ENCODE assay signal across 8 mouse cellular contexts in genomic region chr2:33184641-33185040, GRCm38 (mm10). TPM values are rescaled to one million over a fixed set of nuclear protein-coding genes. Genes with fewer than 3 reads are reported as not detected.
DNase-seq lines count a peak whose midpoint lies in the region; ATAC-seq and TF ChIP-seq lines count a peak whose summit lies in the region.
"Had no signal": no experiment of that assay in that cellular context is flagged by ENCODE, and none has a peak within 500 bp of the region (broad histone marks: within the 10 kb centered on the region; RNA-seq: fewer than 3 reads in every experiment).

No protein-coding gene starts in this region.

- no peak overlapping the region for H3K9ac ChIP-seq in heart, embryonic 11.5 days (ENCODE audit: low read depth, low read length)
- no peak overlapping the region for H3K9ac ChIP-seq in heart, postnatal 0 days (replicated peaks; ENCODE audit: low read depth, low read length)

- H3K4me2 ChIP-seq in heart, embryonic 11.5 days: no peak overlapping the region
- H3K4me2 ChIP-seq in heart, postnatal 0 days (ENCODE audit: low read depth, low read length): no peak overlapping the region

- DNase-seq in heart, adult 18-20 months: peak; percentile 84 to 88
- peak; percentile 83 for DNase-seq in Muller cell, postnatal 12 days (ENCODE audit: inconsistent ontology term)
- peak; percentile 63 for DNase-seq in heart, postnatal 0 days (ENCODE audit: low spot score)
- DNase-seq in spleen, postnatal 36 days (ENCODE audit: low spot score in 2 of 2): no peak
- DNase-seq in embryo, embryonic 10 days (ENCODE audit: low spot score): no peak

- no peak overlapping the region for H3K27ac ChIP-seq in heart, embryonic 11.5 days (ENCODE audit: low read depth, low read length)
- H3K27ac ChIP-seq in brown adipose tissue, adult 24 weeks (replicated peaks; ENCODE audit: low read depth, low read length): peak overlapping the region; percentile 17; the same call in 1 of the 2 replicates
- peak overlapping the region; percentile 10; the same call in 1 of the 2 replicates for H3K27ac ChIP-seq in heart, postnatal 0 days (ENCODE audit: low read depth)

- TF ChIP-seq EP300 in heart, postnatal 0 days (IDR thresholded peaks at IDR 0.05; ENCODE audit: low read depth): no peak

- H3K36me3 ChIP-seq in heart, embryonic 11.5 days (ENCODE audit: control insufficient read depth, insufficient read depth, low read length): no peaks in the 10 kb centered on the region
- no peaks in the 10 kb centered on the region for H3K36me3 ChIP-seq in heart, postnatal 0 days (replicated peaks; ENCODE audit: control insufficient read depth, insufficient read depth, low read length)

- WGBS in heart, embryonic 11.5 days (ENCODE audit: insufficient replicate concordance): 76% methylated on average over 10 of the region's 10 CpGs
- WGBS in heart, postnatal 0 days: 57% methylated on average over 10 of the region's 10 CpGs

- ATAC-seq in heart, embryonic 11.5 days (replicated peaks; ENCODE audit: insufficient number of reproducible peaks, low FRiP score, low TSS enrichment): no peak
- ATAC-seq in heart, postnatal 0 days (ENCODE audit: insufficient read depth, low read depth): no peak

- no peak overlapping the region for H3K4me3 ChIP-seq in heart, embryonic 11.5 days (ENCODE audit: low read depth, low read length)
- no peak overlapping the region for H3K4me3 ChIP-seq in brown adipose tissue, adult 24 weeks (ENCODE audit: insufficient read depth, low read depth, low read length)
- no peak overlapping the region for H3K4me3 ChIP-seq in heart, postnatal 0 days (ENCODE audit: low read depth, low read length)

- TF ChIP-seq CTCF in heart, postnatal 0 days (IDR thresholded peaks at IDR 0.05; ENCODE audit: low read depth): no peak

- H3K4me1 ChIP-seq in heart, embryonic 11.5 days (ENCODE audit: control insufficient read depth, insufficient read depth, low read length): peaks cover 37% of the 10 kb centered on the region
- H3K4me1 ChIP-seq in brown adipose tissue, adult 24 weeks (ENCODE audit: control insufficient read depth, insufficient read depth, insufficient read length, low read length): peaks cover 27% of the 10 kb centered on the region
- H3K4me1 ChIP-seq in heart, postnatal 0 days (ENCODE audit: control insufficient read depth, insufficient read depth): peaks cover 47% of the 10 kb centered on the region

- no peaks in the 10 kb centered on the region for H3K27me3 ChIP-seq in heart, embryonic 11.5 days (ENCODE audit: control insufficient read depth, insufficient read depth, low read length)
- H3K27me3 ChIP-seq in heart, postnatal 0 days (ENCODE audit: control insufficient read depth, insufficient read depth, low read length): no peaks in the 10 kb centered on the region

- no peaks in the 10 kb centered on the region for H3K9me3 ChIP-seq in heart, embryonic 11.5 days (replicated peaks; ENCODE audit: control insufficient read depth, low read length)
- no peaks in the 10 kb centered on the region for H3K9me3 ChIP-seq in heart, postnatal 0 days (replicated peaks; ENCODE audit: control insufficient read depth, low read length)

RNA-seq across cellular contexts. Expression of gene Angptl2, which starts 31.2 kb away (rescaled TPM):
- total RNA-seq in heart, adult 18-20 months (2021): 10 to 100 TPM; 38.7 to 43.8 TPM
- 34.3 and 47.8 TPM in 2 replicates for polyA plus RNA-seq in heart, embryonic 11.5 days (2014; fragmentation: Nextera tagmentation; extraction: Ambion mirVana)
- polyA plus RNA-seq in brown adipose tissue, adult 24 weeks (2012; ENCODE audit: insufficient read depth, insufficient read length, missing spikeins): 32.8 and 34.1 TPM in 2 replicates
- total RNA-seq in heart, postnatal 0 days (2014; rRNA removed; ENCODE audit: low replicate concordance): 124 and 149 TPM in 2 replicates
- polyA plus RNA-seq in heart, postnatal 0 days (2015; fragmentation: Nextera tagmentation; extraction: Ambion mirVana): 58.0 and 66.5 TPM in 2 replicates

RNA-seq across cellular contexts. Expression of gene Garnl3, which starts 53.2 kb away (rescaled TPM):
- 1 to 10 TPM; 2.2 to 2.6 TPM for total RNA-seq in heart, adult 18-20 months (2021)
- polyA plus RNA-seq in heart, embryonic 11.5 days (2014; fragmentation: Nextera tagmentation; extraction: Ambion mirVana): 14.6 and 15.4 TPM in 2 replicates
- polyA plus RNA-seq in brown adipose tissue, adult 24 weeks (2012; ENCODE audit: insufficient read depth, insufficient read length, missing spikeins): 3.6 and 17.9 TPM in 2 replicates
- total RNA-seq in heart, postnatal 0 days (2014; rRNA removed; ENCODE audit: low replicate concordance): 4.0 and 6.3 TPM in 2 replicates
- polyA plus RNA-seq in heart, postnatal 0 days (2015; fragmentation: Nextera tagmentation; extraction: Ambion mirVana): 6.1 TPM in 2 replicates
- total RNA-seq: megakaryocyte progenitor cell, adult 5-6 weeks had no signal

Comparison
In these comparisons a context has a peak if more than half of its experiments do, and no peak if none do; other contexts are left out.
1. DNase-seq: peak in heart, adult 18-20 months (2 of 2), Muller cell, postnatal 12 days (single experiment) and heart, postnatal 0 days (single experiment); none in spleen, postnatal 36 days (0 of 2) and embryo, embryonic 10 days (single experiment).